Comparison of ENCODE assay signal across 19 mouse cellular contexts in genomic region chr19:58889306-58890038, GRCm38 (mm10). TPM values are rescaled to one million over a fixed set of nuclear protein-coding genes. Genes with fewer than 3 reads are reported as not detected.
DNase-seq lines count a peak whose midpoint lies in the region; ATAC-seq and TF ChIP-seq lines count a peak whose summit lies in the region.
"Had no signal": no experiment of that assay in that cellular context is flagged by ENCODE, and none has a peak within 500 bp of the region (broad histone marks: within the 10 kb centered on the region; RNA-seq: fewer than 3 reads in every experiment).

No protein-coding gene starts in this region.

- H3K4me3 ChIP-seq in brown adipose tissue, adult 24 weeks (ENCODE audit: insufficient read depth, low read depth, low read length): no peak overlapping the region
- no peak overlapping the region for H3K4me3 ChIP-seq in limb, embryonic 14.5 days (replicated peaks; ENCODE audit: low read length)
- no peak overlapping the region for H3K4me3 ChIP-seq in neural tube, embryonic 12.5 days
- H3K4me3 ChIP-seq: heart, embryonic 13.5 days; liver, embryonic 12.5 days; megakaryocyte, embryonic 14.5 days had no signal

- 0 out of 2 replicates have a peak overlapping the region, but pooled peaks have one; percentile 2 for H3K9ac ChIP-seq in limb, embryonic 14.5 days (ENCODE audit: low read depth, low read length, severe bottlenecking)
- no peak overlapping the region for H3K9ac ChIP-seq in neural tube, embryonic 12.5 days
- H3K9ac ChIP-seq: heart, embryonic 13.5 days; liver, embryonic 12.5 days had no signal

- H3K27ac ChIP-seq in brown adipose tissue, adult 24 weeks (replicated peaks; ENCODE audit: low read depth, low read length): peak overlapping the region; percentile 36; the same call in 1 of the 2 replicates
- no peak overlapping the region for H3K27ac ChIP-seq in limb, embryonic 14.5 days (replicated peaks; ENCODE audit: low read depth, low read length)
- H3K27ac ChIP-seq in neural tube, embryonic 12.5 days: peak overlapping the region; percentile 42; the same call in 1 of the 2 replicates
- H3K27ac ChIP-seq: heart, embryonic 13.5 days; liver, embryonic 12.5 days had no signal

- no peak for TF ChIP-seq POLR2A in limb, embryonic 14.5 days (IDR thresholded peaks at IDR 0.05; ENCODE audit: borderline replicate concordance, extremely low read depth, insufficient read depth, insufficient read length)

- H3K36me3 ChIP-seq in limb, embryonic 14.5 days (ENCODE audit: control insufficient read depth, insufficient read depth, low read length): no peaks in the 10 kb centered on the region
- no peaks in the 10 kb centered on the region for H3K36me3 ChIP-seq in neural tube, embryonic 12.5 days
- H3K36me3 ChIP-seq: heart, embryonic 13.5 days; liver, embryonic 12.5 days had no signal

- 0 out of 2 replicates have a peak, but pooled peaks cover 4% of the 10 kb centered on the region for H3K9me3 ChIP-seq in limb, embryonic 14.5 days (ENCODE audit: control insufficient read depth, low read length)
- H3K9me3 ChIP-seq in neural tube, embryonic 12.5 days: no peaks in the 10 kb centered on the region
- H3K9me3 ChIP-seq: heart, embryonic 13.5 days; liver, embryonic 12.5 days had no signal

- H3K4me2 ChIP-seq in limb, embryonic 14.5 days (replicated peaks; ENCODE audit: low read depth, low read length, severe bottlenecking): no peak overlapping the region
- 0 out of 2 replicates have a peak overlapping the region, but pooled peaks have one; percentile 5 for H3K4me2 ChIP-seq in neural tube, embryonic 12.5 days (replicated peaks)
- H3K4me2 ChIP-seq: heart, embryonic 13.5 days; liver, embryonic 12.5 days had no signal

- H3K27me3 ChIP-seq in limb, embryonic 14.5 days (ENCODE audit: control insufficient read depth, insufficient read depth, low read length): no peaks in the 10 kb centered on the region
- H3K27me3 ChIP-seq in neural tube, embryonic 12.5 days (replicated peaks): no peaks in the 10 kb centered on the region
- H3K27me3 ChIP-seq: heart, embryonic 13.5 days; liver, embryonic 12.5 days; megakaryocyte, embryonic 14.5 days had no signal

- DNase-seq in embryo, embryonic 10.5 days (ENCODE audit: low spot score): peak; percentile 36
- no peak for DNase-seq in embryo, embryonic 10 days (ENCODE audit: low spot score)
- DNase-seq in limb, embryonic 14.5 days (ENCODE audit: low spot score): no peak
- DNase-seq in right cerebral cortex, postnatal 25 days: no peak
- DNase-seq in cerebellum, postnatal 14 days: no peak
- DNase-seq: adrenal gland, adult 8-10 months; cerebellum, adult 11 months; embryo, embryonic 11 days; gastrocnemius, postnatal 36 days; kidney, postnatal 14 days; layer of hippocampus, adult 9-11 months; thymus, postnatal 25 days had no signal

- no peaks in the 10 kb centered on the region for H3K4me1 ChIP-seq in brown adipose tissue, adult 24 weeks (ENCODE audit: control insufficient read depth, insufficient read depth, insufficient read length, low read length)
- no peaks in the 10 kb centered on the region for H3K4me1 ChIP-seq in limb, embryonic 14.5 days (ENCODE audit: control insufficient read depth, insufficient read depth, low read length)
- peaks cover 16% of the 10 kb centered on the region for H3K4me1 ChIP-seq in neural tube, embryonic 12.5 days
- H3K4me1 ChIP-seq: heart, embryonic 13.5 days; liver, embryonic 12.5 days; megakaryocyte, embryonic 14.5 days had no signal

- ATAC-seq in limb, embryonic 14.5 days (ENCODE audit: low FRiP score, low read depth): no peak
- peak; percentile 81; the same call in 1 of the 2 replicates for ATAC-seq in neural tube, embryonic 12.5 days (ENCODE audit: low FRiP score, low read depth)
- no peak for ATAC-seq in monocyte, adult 5-6 weeks (replicated peaks; ENCODE audit: insufficient number of reproducible peaks, low FRiP score, low TSS enrichment, poor library complexity, severe bottlenecking)
- ATAC-seq: inflammation-experienced regulatory T-cells, adult 6 months; liver, embryonic 12.5 days had no signal

- 54% methylated on average over 8 of the region's 8 CpGs for WGBS in limb, embryonic 14.5 days
- WGBS in neural tube, embryonic 12.5 days: 47% methylated on average over 8 of the region's 8 CpGs

RNA-seq across cellular contexts. Expression of gene Eno4, which starts 53.8 kb away (rescaled TPM):
- polyA plus RNA-seq in brown adipose tissue, adult 24 weeks (2012; ENCODE audit: insufficient read depth, insufficient read length, missing spikeins): not detected in 2 replicates
- polyA plus RNA-seq in limb, embryonic 14.5 days (2012; rRNA removed): 0.28 and 0.31 TPM in 2 replicates
- 0.17 and 0.19 TPM in 2 replicates for polyA plus RNA-seq in limb, embryonic 14.5 days (2014; fragmentation: Nextera tagmentation; extraction: Ambion mirVana)
- 0.41 and 0.55 TPM in 2 replicates for polyA plus RNA-seq in neural tube, embryonic 12.5 days (2016; fragmentation: Nextera tagmentation; extraction: Ambion mirVana)
- total RNA-seq in monocyte, adult 5-6 weeks (2017): not detected in 3 replicates
- total RNA-seq: gastrocnemius, postnatal 36 days had no signal
- polyA plus RNA-seq: inflammation-experienced regulatory T-cells, adult 6 months had no signal

RNA-seq across cellular contexts. Expression of gene Hspa12a, which starts 54.0 kb away (rescaled TPM):
- 20.7 and 23.0 TPM in 2 replicates for polyA plus RNA-seq in brown adipose tissue, adult 24 weeks (2012; ENCODE audit: insufficient read depth, insufficient read length, missing spikeins)
- polyA plus RNA-seq in limb, embryonic 14.5 days (2012; rRNA removed): 6.1 and 7.7 TPM in 2 replicates
- polyA plus RNA-seq in limb, embryonic 14.5 days (2014; fragmentation: Nextera tagmentation; extraction: Ambion mirVana): 2.3 and 2.4 TPM in 2 replicates
- polyA plus RNA-seq in neural tube, embryonic 12.5 days (2016; fragmentation: Nextera tagmentation; extraction: Ambion mirVana): 67.0 and 74.2 TPM in 2 replicates
- 0.10 to 1.2 TPM (median 0.76 TPM) in 3 replicates for total RNA-seq in monocyte, adult 5-6 weeks (2017)
